Mouse (Mus musculus): ENCODE data around the gene Sept1. TPM values are rescaled to one million over a fixed set of nuclear protein-coding genes. Genes with fewer than 3 reads are reported as not detected.
"Not testable (repeated sequence)": the region's sequence is repeated elsewhere in the genome, so short reads cannot be mapped to it uniquely, and the experiment has no call there.

The Sept1 gene
- polyA plus RNA-seq, 1 experiment from 2014 or later = 28.3 TPM

DNA sequence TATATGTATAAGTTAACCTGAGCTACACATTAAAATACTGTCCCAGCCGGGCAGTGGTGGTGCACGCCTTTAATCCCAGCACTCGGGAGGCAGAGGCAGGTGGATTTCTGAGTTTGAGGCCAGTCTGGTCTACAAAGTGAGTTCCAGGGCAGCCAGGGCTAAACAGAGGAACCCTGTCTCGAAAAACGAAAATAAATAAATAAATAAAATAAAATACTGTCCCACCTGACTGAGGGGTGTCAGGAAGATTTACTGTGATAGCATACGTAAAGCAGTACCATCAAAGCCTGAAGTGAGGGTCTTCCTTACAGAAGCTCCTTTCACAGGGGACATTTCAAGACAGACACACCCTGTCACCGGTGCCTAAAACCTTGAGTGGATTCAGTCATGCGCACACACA is 17.6 kb upstream of the Sept1 start:
- not testable (repeated sequence) for ATAC-seq; H3K4me3 ChIP-seq (replicated peaks); H3K9me3 ChIP-seq; H3K27me3 ChIP-seq; H3K9ac ChIP-seq (replicated peaks); H3K4me2 ChIP-seq (replicated peaks); H3K27ac ChIP-seq
- Histone ChIP-seq H3K4me1 (replicated peaks) (peaks cover 29% of the 10 kb centered on the region), H3K36me3 (peaks cover 24% of the 10 kb centered on the region)
- 96% methylated on average over 8 of the region's 8 CpGs for WGBS

GRCm38 (mm10) chr7:127244658-127245510 is 12.0 kb upstream of the Sept1 start:
- Histone ChIP-seq H3K4me3 (replicated peaks) (peak overlapping the region; percentile 74), H3K9me3 (no peaks in the 10 kb centered on the region), H3K36me3 (peaks cover 23% of the 10 kb centered on the region), H3K4me1 (replicated peaks) (peaks cover 28% of the 10 kb centered on the region), H3K4me2 (replicated peaks) (peak overlapping the region; percentile 74), H3K9ac (replicated peaks) (peak overlapping the region; percentile 87), H3K27me3 (no peaks in the 10 kb centered on the region), H3K27ac (peak overlapping the region; percentile 81)
- WGBS = 10% methylated on average over 33 of the region's 33 CpGs
- ATAC-seq = peak; percentile 79

- peak within 1 kb of the TSS; percentile 74 for H3K4me2 ChIP-seq (replicated peaks)
- peaks cover 19% of the 10 kb centered on the region for H3K36me3 ChIP-seq
- H3K27ac ChIP-seq = peak within 1 kb of the TSS; percentile 81
- H3K27me3 ChIP-seq = no peaks in the 10 kb centered on the region
- peak within 1 kb of the TSS; percentile 74 for H3K4me3 ChIP-seq (replicated peaks)
- WGBS = under 1% methylated on average over 56 of the region's 56 CpGs
- peak; percentile 96 for ATAC-seq
- H3K9me3 ChIP-seq = no peaks in the 10 kb centered on the region
- H3K9ac ChIP-seq (replicated peaks) = peak within 1 kb of the TSS; percentile 87
- peaks cover 28% of the 10 kb centered on the region for H3K4me1 ChIP-seq (replicated peaks)
Observed at GRCm38 (mm10) chr7:127243870-127244657, 11.1 kb upstream of the Sept1 start, which contains the start of gene Zfp771. Gene Zfp771 (plus strand): TSS chr7:127244274.

GRCm38 (mm10) chr7:127243361-127243867 is 10.5 kb upstream of the Sept1 start:
- 52% methylated on average over 2 of the region's 2 CpGs for WGBS
- H3K27me3 ChIP-seq = no peaks in the 10 kb centered on the region
- H3K9me3 ChIP-seq = no peaks in the 10 kb centered on the region
- peaks cover 28% of the 10 kb centered on the region for H3K4me1 ChIP-seq (replicated peaks)
- peak overlapping the region; percentile 74 for H3K4me3 ChIP-seq (replicated peaks)
- H3K9ac ChIP-seq (replicated peaks) = peak overlapping the region; percentile 87; the same call in 1 of the 2 replicates
- peak overlapping the region; percentile 81 for H3K27ac ChIP-seq
- ATAC-seq = no peak
- peaks cover 26% of the 10 kb centered on the region for H3K36me3 ChIP-seq
- H3K4me2 ChIP-seq (replicated peaks) = peak overlapping the region; percentile 74

- Histone ChIP-seq H3K27ac (no peak overlapping the region), H3K4me2 (replicated peaks) (peak overlapping the region; percentile 92), H3K4me1 (replicated peaks) (peaks cover 57% of the 10 kb centered on the region), H3K27me3 (no peaks in the 10 kb centered on the region), H3K9me3 (no peaks in the 10 kb centered on the region), H3K36me3 (peaks cover 59% of the 10 kb centered on the region), H3K4me3 (replicated peaks) (peak overlapping the region; percentile 94), H3K9ac (replicated peaks) (no peak overlapping the region)
- ATAC-seq = no peak
- WGBS = 98% methylated on average over 2 of the region's 2 CpGs
Observed at GRCm38 (mm10) chr7:127234777-127235176, 1.8 kb upstream of the Sept1 start.

- Histone ChIP-seq H3K36me3 (peaks cover 57% of the 10 kb centered on the region), H3K9ac (replicated peaks) (peak overlapping the region; percentile 98), H3K9me3 (no peaks in the 10 kb centered on the region), H3K4me2 (replicated peaks) (peak overlapping the region; percentile 92), H3K4me3 (replicated peaks) (peak overlapping the region; percentile 94), H3K27ac (peak overlapping the region; percentile 97), H3K27me3 (no peaks in the 10 kb centered on the region), H3K4me1 (replicated peaks) (peaks cover 61% of the 10 kb centered on the region)
- WGBS = 5% methylated on average over 9 of the region's 9 CpGs
- ATAC-seq = no peak
Observed at GRCm38 (mm10) chr7:127233765-127234164, 835 bp upstream of the Sept1 start.

DNA sequence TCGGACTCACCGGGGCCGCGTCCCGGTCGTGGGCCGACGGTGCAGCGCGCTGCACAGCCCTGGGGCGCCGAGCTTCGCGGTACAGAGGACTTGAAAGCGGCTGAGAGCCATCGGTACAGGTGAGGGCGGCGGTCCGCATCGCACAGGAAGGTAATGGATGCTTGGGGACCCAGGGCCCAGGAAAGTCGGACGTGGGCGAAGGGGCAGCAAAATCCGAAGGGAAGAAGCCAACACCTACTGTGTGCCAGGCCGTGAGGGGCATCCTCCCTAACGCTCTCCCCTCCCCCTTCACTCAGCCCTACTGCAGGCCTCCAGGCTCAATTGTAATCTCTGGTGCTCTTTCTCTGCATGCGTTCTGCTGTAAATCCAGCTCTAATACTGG is 429 bp upstream of the Sept1 start:
- peaks cover 61% of the 10 kb centered on the region for H3K4me1 ChIP-seq (replicated peaks)
- WGBS = under 1% methylated on average over 27 of the region's 27 CpGs
- H3K27ac ChIP-seq = peak overlapping the region; percentile 97
- no peaks in the 10 kb centered on the region for H3K9me3 ChIP-seq
- H3K4me3 ChIP-seq (replicated peaks) = peak overlapping the region; percentile 94
- no peak; the same call in 1 of the 2 replicates for ATAC-seq
- H3K36me3 ChIP-seq = peaks cover 53% of the 10 kb centered on the region
- peak overlapping the region; percentile 98 for H3K9ac ChIP-seq (replicated peaks)
- no peaks in the 10 kb centered on the region for H3K27me3 ChIP-seq
- peak overlapping the region; percentile 92 for H3K4me2 ChIP-seq (replicated peaks)

DNA sequence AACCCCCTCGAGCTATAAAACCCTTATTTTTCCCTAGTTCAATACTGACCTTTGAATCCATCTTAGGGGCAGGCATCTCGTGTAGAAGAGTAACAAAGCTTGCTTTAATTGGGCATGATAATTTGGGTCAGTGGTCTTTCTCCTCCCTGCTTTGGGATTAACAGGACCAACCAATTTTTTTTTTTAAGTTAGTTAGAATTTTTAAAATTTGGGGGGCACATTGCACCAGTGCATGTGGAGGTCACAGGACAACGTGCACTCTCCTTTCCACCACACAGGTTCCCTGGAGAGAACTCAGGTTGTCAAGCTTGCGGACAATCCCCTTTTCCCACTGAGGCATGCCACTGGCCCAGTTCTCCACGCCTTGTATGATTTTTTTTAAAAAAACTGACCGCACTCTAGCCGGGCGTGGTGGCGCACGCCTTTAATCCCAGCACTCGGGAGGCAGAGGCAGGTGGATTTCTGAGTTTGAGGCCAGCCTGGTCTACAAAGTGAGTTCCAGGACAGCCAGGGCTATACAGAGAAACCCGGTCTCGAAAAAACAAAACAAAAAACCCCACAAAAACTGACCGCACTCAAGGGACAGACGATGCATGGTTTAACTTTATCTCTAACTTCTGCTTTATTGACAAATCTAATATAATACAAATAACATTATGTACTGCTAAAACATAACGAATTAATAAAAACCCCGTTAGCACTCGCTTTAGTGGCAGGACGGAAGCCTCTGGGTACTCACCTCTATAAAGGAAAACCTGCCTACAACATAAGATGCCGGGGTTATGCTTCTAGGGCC is 906 bp downstream of the Sept1 start:
- Histone ChIP-seq H3K4me1 (replicated peaks) (peaks cover 50% of the 10 kb centered on the region), H3K9ac (replicated peaks) (peak overlapping the region; percentile 98), H3K4me3 (replicated peaks) (peak overlapping the region; percentile 94), H3K36me3 (peaks cover 39% of the 10 kb centered on the region), H3K27me3 (no peaks in the 10 kb centered on the region), H3K9me3 (no peaks in the 10 kb centered on the region), H3K27ac (peak overlapping the region; percentile 97), H3K4me2 (replicated peaks) (peak overlapping the region; percentile 92)
- ATAC-seq = no peak
- 4% methylated on average over 20 of the region's 20 CpGs for WGBS

GRCm38 (mm10) chr7:127231376-127231775 is 1.6 kb downstream of the Sept1 start:
- 72% methylated on average over 3 of the region's 3 CpGs for WGBS
- Histone ChIP-seq H3K4me2 (replicated peaks) (peak overlapping the region; percentile 92), H3K27me3 (no peaks in the 10 kb centered on the region), H3K4me1 (replicated peaks) (peaks cover 45% of the 10 kb centered on the region), H3K27ac (peak overlapping the region; percentile 97), H3K36me3 (peaks cover 33% of the 10 kb centered on the region), H3K9me3 (no peaks in the 10 kb centered on the region), H3K4me3 (replicated peaks) (peak overlapping the region; percentile 94), H3K9ac (replicated peaks) (peak overlapping the region; percentile 98)
- no peak for ATAC-seq

DNA sequence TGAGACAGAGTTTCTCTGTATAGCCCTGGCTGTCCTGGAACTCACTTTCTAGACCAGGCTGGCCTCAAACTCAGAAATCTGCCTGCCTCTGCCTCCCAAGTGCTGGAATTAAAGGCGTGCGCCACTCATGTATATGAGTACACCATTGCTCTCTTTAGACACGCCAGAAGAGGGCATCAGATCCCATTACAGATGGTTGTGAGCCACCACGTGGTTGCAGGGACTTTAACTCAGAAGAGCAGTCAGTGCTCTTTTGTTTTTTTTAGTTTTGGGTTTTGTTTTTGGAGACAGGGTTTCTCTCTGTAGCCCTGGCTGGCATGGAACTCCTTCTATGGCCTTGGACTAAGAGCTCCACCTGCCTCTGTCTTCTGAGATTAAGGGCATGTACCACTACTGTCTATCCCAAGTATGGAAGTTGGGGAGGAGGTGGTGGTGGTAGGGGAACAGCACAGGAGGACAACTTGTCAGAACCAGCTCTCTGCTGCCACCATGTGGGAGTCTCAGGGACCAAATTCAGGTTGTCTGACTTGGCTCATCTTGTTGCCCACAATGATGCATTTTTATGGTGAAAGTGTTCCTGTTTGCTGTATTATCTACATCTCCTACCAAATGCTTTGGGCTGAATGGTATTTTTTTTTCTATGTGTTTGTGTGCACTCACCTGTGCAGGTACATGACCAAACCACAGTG is 4.2 kb downstream of the Sept1 start:
- peaks cover 26% of the 10 kb centered on the region for H3K4me1 ChIP-seq (replicated peaks)
- H3K27me3 ChIP-seq = no peaks in the 10 kb centered on the region
- no peak overlapping the region for H3K4me3 ChIP-seq (replicated peaks)
- no peak overlapping the region for H3K4me2 ChIP-seq (replicated peaks)
- H3K27ac ChIP-seq = no peak overlapping the region
- ATAC-seq = no peak
- H3K9me3 ChIP-seq = no peaks in the 10 kb centered on the region
- H3K36me3 ChIP-seq = peaks cover 19% of the 10 kb centered on the region
- no peak overlapping the region for H3K9ac ChIP-seq (replicated peaks)
- 69% methylated on average over 4 of the region's 4 CpGs for WGBS
